Mouse (Mus musculus) lung, postnatal 36 days (tissue): ENCODE measurements around the gene Nkd1.

Experiments used
- DNase-seq: peaks from one replicate; pipeline ENCODE4 v3.0.0; 2022; ENCODE audit warnings: mixed read lengths

The Nkd1 gene

DNA sequence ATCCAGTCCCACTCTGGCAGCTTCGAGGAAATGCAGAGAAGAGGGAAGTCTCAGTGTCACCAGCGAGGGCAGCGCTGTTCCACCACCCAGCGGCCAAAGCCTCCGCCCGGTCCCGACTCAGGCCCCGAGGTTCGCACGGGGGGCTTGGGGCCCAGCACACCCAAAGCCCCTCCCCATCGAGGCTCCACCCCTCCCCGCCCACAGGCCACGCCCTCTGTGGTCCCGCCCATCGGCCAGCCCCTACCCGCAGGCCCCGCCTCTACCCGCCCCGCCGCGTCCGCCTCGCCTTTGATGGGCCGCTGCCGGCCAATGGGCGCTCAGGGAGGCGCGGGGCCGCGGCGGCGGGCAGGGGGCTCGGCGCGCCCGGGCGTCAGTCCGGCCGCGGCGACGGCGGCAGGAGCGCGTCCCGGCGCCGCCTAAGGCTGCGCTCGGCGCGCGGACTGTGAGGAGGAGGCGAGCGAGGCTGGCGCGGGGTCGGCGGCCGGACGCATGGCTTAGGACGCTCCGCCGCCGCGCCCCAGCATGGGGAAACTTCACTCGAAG is at the start of gene Nkd1:
Gene Nkd1, plus strand, starts transcription at position 370 of the 543 bp plus-strand sequence.
- peak; percentile 88 for DNase-seq

DNA sequence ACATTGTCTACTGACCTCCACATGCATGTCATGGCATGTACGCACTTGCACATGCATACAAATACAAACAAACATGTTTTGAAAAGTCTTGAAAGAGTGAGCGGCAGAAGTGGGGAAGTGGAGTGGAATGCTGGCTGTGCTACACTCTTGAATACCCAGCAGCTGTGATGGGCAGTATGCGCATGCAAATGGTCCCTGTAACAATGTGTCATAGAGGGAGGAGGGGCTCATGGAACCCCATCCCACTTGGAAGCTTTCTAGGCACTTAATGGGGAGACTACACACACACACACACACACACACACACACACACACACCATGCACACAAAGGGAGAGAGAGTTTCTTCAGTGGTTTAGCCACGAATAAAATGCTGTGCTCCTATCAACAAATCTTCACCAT is 39.9 kb upstream of the Nkd1 start:
- no peak for DNase-seq

DNA sequence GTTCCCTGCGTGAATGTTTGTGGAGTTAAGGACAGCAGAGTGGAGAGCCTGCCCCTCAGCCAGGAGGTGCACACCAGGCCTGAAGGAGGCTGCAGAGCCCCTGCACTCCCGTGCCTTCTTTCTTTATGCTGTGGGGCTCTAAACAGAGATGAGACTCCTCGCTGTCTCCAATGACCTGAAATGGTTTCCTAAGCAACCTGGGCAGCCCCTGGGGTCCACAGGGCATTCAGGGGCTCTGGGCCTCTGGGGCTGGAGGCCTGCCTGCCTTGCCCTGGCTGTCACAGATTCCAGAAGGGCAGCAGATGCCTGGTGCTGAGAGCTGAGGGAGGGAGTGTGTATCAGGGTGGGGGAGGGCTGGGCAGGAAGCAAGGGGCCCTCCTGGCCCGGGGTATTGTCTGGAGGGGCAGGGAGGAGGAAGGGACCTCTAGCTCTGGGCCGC is 32.7 kb upstream of the Nkd1 start:
- DNase-seq: no peak

DNA sequence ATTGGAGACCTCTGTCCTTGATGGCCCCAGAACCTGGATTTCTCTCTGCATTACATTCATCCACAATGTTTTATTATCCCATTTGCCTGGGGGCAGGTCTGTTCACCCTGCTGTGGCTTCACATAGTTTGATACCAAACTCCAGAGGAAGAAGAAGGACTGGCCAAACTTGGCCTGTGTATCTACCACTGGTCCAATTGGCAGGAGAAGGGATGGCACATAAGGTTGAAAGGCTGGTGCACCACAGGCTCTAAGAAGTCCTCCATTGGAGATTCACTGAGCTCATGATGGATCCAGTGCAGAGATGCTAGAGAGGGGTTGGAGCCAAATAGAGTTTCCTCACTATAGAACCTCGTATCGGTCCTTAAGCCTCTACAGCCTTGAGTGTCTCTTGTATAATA is 27.1 kb upstream of the Nkd1 start:
- no peak for DNase-seq

DNA sequence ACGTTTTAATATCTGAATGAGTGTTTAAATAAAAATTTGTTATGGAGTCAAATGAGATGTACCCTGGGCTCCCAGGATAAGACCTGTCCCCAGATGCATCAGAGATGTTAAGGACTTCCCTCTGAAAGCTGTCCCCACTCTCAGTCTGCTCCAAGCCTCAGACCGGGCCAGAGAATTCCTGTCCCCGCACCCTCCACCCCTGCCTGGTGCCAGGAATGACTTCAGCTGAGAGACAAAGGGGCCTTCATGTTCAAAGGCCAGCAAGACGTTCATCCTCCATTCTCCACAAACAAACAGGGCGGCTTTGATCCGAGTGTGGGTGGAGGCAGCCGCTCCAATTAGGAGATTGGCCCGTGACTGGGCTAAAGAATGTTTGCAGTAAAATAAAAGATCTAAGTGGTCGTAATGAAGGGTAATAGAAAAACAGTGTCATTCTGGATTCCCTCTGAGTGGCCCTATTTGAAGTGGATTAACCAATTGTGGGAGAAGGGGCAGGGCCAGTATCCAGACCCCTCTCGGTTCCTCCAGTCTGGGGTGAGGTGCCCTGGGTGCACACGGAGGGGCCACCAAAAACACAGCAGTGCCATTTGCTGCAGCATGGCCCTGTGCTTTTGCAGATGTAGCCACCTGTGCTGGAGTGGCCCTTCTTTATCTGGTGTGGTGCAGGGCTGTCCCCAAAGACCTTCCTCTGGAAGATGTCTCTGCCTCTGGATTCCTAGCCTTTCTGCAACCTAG is 25.9 kb upstream of the Nkd1 start:
- DNase-seq: no peak

DNA sequence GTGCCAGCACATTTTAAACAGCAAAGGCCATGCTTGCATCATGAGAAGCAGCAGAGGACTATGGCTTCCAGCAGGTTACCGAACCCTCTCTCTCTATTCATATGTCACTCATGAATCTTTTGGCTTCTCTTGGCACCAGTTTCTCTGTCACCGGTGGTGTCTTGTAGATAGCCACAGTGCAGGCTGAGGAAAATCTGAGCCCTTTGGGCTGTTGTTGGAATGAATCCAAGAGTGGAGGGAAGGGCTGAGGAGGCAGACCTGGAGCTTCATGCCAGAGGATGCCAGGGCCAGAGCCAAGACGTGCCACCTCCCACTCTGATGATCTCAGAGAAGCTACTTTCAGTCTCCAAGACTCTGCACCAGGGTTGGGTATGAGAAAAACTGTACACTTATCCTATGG is 19.0 kb upstream of the Nkd1 start:
- DNase-seq: no peak

DNA sequence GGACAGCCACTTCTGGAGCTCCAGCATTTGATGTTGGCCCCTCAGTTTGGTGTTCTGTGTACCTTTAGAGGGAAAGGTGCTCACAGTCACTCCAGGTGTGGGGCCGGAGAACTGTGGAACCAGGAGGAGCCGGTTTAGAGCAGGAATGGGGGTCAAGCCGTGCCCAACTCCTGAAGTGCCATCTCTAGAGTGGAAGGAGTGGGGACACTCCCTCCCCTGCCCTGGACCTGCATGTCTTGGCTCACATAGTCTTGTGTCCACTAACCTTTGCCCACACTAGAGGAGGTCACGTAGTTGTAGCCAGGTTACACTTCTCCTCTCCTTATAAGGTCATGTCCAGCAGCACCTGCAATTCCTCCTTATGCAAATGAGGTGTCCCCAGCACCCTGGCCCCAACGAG is 14.2 kb upstream of the Nkd1 start:
- DNase-seq: peak; percentile 78

DNA sequence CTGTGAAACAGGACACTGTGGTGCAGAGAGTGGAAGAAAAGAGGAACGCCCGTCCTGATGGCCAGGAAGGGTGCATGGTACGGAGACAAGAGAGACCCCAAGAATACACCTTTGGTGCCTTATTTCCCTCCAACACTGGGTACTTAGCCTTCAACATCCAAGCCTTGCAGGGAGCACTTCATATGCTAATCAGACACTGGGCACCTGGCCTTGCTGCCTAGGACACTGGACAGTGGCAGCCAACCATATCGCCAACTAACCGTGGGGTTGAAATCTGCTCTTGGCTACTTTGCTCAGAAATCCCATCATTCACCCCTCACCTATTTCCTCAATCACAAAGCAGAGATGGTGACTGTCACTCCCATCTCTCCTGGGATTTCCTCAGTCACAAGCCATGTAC is 10.1 kb upstream of the Nkd1 start:
- DNase-seq: no peak

DNA sequence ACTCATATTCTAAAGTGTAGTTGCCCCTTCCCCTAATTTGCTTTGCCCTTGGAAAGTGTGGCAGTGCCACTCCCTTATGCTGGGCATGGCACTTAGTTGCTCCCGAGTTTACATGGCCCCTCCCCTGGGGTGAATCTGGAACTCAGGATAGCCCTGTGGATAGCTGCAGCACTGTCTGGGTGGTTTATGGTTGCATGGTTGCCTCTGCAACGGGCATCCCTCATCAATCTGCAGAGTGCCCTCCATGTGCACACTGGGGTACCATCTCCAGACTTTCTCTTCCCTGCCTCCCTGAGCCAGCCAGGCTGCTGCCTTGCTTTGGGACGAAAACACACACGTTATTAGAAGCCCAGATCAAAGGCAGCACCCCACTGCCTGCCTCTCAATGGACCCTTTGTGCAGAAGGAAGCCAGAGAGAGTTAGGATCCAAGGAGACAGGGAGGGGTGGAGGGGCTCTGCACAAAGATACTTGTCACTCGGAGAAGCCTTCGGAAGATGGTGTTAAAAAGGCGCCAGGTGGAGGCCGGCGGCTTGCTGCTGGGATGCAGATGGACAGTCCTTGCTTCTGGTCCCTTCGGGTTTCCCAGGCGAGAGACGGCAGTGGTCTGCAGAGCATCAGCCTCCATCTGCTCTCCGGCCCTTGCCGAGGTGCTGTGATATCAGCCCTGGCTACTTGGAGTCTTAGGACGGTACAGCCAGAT is 8.9 kb upstream of the Nkd1 start:
- DNase-seq: no peak

DNA sequence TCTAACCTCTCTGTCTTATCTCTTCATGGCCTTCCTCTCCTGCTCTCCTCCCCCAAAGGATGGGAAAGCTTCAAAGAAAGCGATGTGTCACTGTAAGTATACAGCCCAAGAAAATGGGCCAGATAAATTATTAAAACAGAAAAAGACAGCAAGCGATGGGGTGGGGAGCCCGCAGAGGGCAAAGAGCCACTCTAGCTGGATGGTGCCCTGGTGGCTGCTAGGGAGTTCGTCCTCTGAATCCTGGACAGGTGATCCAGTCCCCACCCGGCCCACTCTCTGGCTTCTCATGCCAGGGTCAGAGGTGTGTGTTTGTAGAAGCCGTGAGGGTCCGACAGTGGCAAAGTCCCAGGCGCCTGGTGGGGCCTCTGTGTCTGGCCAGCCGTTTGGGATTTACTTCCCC is 3.1 kb upstream of the Nkd1 start:
- DNase-seq: no peak

DNA sequence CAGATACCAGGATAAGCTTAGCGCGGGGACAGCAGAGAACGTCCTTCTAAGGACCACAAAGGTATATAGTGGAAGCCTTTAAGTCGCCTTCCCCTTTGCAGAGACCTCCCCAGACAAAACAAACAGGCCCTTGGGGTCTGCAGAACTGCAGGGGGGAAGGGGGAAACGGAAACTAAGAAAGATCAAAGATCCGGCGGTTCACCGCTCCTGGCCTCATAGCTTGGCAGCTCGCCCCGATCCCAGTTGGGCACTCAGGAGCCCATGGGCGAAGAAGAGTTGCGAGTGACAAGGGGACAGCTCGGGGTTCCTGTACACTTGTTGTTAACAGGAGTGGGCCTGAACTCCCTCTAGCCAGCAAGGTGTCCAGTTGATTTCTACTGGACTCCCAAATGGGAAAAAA is 773 bp upstream of the Nkd1 start:
- peak; percentile 40 for DNase-seq

DNA sequence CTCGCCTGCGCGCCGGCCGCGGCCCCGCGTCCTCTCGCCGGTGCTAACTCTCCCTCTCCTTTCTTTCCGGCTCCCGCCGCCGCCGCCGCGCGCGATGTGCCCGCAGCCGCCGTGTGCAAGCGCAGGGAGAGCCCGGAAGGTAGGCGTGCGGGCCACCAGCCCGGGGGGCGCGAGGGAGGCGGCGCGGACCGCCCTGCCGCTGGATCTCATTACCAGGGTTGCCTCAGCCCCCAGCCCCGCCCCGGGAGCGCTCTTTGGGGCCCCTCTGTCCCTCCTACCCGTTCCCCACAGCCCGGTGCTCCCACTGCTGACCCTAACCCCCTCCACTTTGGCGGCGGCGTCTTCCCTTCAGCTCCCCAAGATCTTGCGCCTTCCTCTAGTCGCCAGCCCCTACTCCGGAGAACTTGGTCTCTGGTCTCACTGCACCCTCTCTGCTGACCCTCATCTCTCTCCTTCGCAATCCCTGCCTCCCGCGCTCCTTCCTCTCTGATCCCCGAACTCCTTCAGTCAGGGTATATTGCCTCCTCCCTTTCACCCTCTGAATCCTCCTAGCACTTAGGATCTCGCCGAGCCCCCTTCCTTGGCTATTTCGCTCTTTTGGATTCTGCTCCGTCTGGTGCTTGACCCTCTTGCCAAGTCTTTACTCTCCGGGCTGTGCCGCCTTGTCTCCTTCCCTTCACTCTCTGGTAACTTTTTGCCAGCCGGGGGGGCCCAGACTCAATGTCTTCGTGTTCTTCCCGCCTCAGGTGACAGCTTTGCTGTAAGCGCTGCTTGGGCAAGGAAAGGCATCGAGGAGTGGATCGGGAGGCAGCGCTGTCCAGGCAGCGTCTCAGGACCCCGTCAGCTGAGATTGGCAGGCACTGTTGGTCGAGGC is 624 bp downstream of the Nkd1 start:
- DNase-seq: peak; percentile 28

DNA sequence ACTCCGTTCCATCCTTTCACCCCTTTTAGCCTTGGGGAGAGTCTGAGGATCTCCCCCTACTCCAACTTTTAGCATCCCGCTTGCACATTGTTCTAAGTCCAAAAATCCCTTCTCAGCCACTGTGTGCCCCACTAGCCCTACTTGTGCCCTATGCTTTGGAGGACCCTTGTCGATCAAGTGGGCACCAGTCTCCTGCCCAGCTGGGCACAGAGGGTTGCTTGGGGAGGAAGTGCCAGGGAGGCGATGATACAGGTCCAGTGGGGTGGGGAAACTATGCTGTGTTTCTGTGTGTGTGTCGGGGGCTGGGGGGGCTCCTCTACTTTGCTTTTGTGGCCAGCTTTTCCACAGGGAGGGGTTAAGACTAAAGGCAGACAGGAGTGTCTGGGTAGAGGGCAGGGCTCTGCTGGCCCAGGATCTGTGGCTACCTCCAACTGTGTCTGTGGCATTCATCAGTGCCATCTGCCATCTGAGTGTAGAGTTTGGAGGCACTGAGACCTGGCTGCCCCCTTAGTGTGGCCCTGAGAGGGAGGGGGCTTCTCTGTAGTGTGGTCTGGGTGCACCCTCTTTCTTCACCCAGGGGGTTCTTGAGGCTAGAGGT is 1.4 kb downstream of the Nkd1 start:
- DNase-seq: peak; percentile 54

DNA sequence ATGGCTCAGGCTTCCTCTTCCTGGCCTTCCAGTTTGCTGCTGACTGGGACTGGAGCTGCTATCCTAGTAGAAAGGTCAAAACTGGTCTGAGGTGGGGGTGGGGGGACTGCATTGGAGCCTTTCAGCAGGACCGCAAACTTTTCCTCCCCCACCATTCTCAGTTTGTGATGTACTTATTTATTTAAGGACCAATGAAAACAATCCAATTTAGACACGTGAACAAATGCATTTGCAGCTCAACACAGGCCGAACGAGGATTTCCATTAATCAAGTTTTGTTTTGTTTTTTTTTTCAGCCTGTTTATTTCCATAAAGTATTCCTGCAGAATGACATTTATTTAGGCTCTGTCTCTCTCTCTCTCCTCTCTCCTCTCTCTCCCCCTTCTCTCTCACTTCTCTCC is 2.5 kb downstream of the Nkd1 start:
- no peak for DNase-seq

DNA sequence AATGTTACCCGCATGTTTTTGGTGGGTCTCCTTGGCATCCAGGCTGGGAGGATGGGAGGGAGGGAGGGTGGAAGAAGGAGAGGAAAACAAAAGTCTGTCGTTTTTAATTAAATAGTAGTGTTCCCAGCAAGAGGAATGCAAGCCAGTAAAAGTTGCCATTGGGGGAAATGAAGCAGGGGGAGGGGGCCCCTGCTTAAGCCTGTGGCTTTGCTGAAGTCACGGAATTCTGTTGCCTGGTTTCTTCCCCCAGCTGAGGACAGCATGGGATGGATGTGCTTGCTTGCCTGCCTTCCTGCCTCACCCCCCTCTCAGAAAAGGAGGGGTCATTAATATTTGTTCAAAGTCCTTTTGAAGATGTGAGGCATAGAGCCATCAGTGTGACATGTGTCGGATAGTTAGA is 3.0 kb downstream of the Nkd1 start:
- DNase-seq: peak; percentile 37

DNA sequence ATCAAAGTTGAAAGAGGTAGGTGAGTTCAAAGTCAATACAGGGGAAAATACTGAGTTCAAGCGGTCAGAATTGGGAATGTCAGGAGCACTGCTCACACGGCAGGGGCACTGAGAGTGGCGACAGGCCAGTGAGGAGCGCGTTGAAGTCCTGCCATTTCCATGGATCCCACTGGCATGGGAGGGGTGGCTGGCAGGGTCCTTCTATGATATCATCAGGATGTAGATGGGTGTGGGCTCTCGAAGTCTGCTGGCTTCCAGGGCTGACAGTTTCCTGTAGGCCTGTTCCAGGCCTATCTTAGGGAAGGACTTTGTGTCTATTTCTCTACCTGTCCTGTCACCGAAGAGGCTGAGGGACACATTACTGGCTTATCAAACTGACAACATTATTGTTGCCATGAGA is 3.7 kb downstream of the Nkd1 start:
- peak; percentile 80 for DNase-seq

DNA sequence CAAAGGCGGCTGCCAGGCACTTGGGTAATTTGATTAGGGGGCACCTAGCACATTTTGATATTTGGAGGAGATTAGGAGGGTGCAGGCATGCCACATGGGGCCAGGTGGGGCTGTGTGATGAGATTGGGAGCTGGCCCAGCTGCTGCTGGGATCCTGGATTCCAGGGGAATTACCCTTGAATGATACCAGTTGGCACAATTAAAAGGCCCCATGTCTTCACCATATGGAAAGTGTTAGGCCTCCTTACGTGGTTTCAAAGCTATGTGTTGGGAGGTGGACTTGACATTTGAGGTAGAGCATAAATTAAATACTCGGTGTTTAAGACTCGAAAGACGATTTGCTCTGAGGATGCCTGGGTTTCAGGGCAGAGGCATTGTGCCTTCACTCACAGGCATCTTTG is 5.1 kb downstream of the Nkd1 start:
- DNase-seq: no peak

DNA sequence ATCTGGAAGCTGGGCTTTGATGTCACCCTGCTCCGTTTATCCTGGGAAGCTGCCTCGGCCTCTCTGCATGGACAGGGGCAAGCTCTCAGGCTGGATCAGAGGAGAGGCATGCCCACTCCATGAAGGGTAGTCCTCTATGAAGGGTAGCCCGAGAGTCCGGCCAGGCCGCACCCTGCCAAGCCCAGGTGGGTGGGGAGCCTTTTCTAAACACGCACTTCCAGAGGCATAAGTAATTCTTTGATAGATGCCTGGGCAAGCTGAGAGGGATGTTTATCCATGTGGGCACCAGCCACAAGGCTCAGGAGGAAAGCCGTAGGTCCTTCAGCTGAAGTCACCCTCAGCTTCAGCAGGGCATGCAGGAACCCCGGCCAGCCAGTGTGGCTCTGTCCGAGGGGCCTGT is 7.0 kb downstream of the Nkd1 start:
- peak; percentile 61 for DNase-seq

DNA sequence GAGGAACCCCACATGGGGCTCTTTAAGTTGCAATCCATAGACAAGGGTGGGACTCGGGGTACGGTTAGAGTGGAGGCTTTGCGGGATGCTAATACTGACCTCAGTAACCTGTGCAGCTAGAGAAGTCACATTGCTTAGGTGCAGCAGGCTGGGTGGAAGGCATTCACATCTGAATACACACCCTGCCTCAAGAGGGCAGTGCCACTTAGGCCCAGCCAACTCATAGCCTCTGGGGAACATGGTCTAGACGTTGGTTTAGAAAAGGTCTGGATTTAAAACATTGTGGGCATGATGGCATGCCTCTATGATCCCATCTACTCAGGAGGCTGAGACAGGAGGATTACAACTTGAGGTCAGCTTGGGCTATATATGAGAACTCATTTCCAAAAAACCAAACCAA is 8.6 kb downstream of the Nkd1 start:
- DNase-seq: peak; percentile 21

DNA sequence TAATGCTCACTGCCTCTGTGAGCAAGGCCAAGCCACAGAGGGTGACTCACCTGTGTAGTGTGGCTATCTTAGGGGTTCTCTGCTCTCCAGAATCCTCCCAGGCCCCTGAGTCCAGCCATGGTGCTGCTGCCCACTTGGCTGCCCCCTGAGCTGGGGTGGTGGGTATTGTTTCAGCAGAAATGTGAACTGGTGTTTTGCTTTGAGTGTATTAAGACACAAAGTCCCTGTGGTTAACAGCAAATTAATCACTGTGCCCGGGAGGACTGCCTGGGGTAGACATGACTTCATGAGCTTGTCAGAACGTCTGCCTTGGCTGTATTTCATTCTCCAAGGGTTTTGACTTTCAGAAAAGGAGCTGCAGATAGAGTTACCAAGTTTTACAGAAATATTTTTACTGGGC is 15.9 kb downstream of the Nkd1 start:
- no peak for DNase-seq

DNA sequence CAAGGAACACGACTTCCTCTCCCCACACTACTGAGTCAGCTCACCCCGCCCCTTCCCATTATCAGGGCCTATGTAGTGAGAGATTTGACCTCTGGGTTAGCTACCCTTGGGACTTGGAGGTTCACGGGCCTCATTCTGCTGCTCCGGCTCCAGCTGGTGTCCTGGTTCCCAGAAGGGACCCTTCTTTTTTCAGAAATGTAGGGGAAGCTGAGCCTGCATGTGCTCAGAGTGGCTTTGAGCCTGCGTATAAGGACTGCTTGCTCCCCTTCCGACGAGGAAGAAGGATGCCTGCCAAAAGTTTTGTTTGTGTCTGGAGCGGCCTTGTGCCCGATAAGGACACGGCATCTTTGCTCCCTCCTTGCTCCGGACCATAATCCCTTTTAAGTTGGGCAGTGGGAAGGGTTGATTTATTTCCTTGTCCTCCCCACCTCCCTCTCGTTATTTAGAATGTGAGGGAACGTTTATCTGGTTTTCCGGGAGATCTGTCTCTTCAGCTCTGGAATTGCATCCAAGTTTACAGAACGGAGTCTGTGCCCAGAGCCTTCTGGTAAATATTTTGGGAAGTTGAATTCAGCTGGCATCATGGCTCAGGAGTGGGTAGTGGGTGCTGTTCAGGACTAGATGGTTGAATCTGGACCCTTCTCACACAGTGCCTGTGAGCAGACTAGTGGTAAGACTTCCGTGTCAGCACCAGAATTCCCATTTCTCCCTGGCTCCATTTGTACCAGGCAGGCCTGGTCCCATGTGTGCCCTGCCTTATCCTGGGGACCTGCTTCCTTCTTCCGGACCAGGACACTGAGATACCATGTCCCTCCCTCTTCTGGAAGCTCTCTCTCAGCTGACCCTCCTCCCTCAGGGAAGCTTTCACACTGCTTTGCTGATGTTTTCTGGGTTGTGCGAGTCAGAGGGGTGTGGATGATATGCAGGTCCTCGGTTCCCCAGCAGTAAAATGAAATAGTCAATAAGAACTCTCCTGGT is 17.1 kb downstream of the Nkd1 start:
- DNase-seq: peak; percentile 91

DNA sequence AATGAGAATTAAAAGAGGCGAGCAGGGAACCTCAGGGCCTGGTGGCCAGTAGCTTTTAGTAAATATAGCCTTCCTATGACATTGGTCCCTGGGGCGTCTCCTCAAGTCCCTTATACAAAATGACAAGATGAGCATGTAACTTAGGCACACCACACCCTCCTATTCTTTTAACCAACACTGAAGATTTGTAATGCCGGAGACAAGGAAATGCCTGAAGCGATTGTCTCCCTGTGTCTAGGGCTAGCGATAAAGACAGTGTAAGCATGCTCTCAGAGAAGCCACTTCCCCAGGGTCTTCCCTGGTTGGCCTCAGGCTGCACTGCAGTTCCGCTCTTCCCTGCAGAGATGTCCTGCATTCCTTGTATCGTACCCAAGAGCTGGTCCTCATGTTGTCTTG is 17.8 kb downstream of the Nkd1 start:
- peak; percentile 64 for DNase-seq
